Mouse (Mus musculus): Measurements from ENCODE around the gene Adprh.

- TF ChIP-seq CTCF (IDR thresholded peaks at IDR 0.05; ENCODE audit: extremely low read depth, insufficient read length, insufficient replicate concordance, low read depth, low read length) (no peak), POLR2A (IDR thresholded peaks at IDR 0.05; ENCODE audit: low read depth, low read length) (no peak)
Measured at GRCm38 (mm10) chr16:38492551-38492950, 40.0 kb upstream of the Adprh start.
